Comparison of ENCODE assay signal across 23 mouse cellular contexts in genomic region chr5:99258003-99258500, GRCm38 (mm10).
"Had no signal": no experiment of that assay in that cellular context is flagged by ENCODE, and none has a peak within 500 bp of the region (broad histone marks: within the 10 kb centered on the region; RNA-seq: fewer than 3 reads in every experiment).

No protein-coding gene starts in this region.

- H3K4me2 ChIP-seq: kidney, embryonic 15.5 days; limb, embryonic 12.5 days; limb, embryonic 15.5 days; liver, embryonic 11.5 days; lung, embryonic 14.5 days; midbrain, embryonic 12.5 days; midbrain, embryonic 15.5 days; neural tube, embryonic 12.5 days; neural tube, embryonic 15.5 days had no signal

- H3K9ac ChIP-seq: kidney, embryonic 15.5 days; limb, embryonic 12.5 days; limb, embryonic 15.5 days; liver, embryonic 14.5 days; liver, postnatal 0 days; lung, embryonic 14.5 days; midbrain, embryonic 12.5 days; midbrain, embryonic 15.5 days; neural tube, embryonic 12.5 days; neural tube, embryonic 15.5 days had no signal

- H3K9me3 ChIP-seq: kidney, embryonic 15.5 days; limb, embryonic 12.5 days; limb, embryonic 15.5 days; midbrain, embryonic 12.5 days; midbrain, embryonic 15.5 days; neural tube, embryonic 12.5 days; neural tube, embryonic 15.5 days had no signal

- H3K4me3 ChIP-seq: kidney, embryonic 15.5 days; limb, embryonic 12.5 days; limb, embryonic 15.5 days; midbrain, embryonic 12.5 days; midbrain, embryonic 15.5 days; neural tube, embryonic 12.5 days; neural tube, embryonic 15.5 days had no signal

- DNase-seq: kidney, adult 8-10 months; kidney, postnatal 36 days; left cerebral cortex, postnatal 4 days; liver, postnatal 0 days; lung, embryonic 14.5 days; right cerebral cortex, adult 18-20 months; right cerebral cortex, postnatal 14 days; right cerebral cortex, postnatal 4 days; thymus, adult 18-20 months; thymus, postnatal 14 days; thymus, postnatal 4 days had no signal

- H3K36me3 ChIP-seq: kidney, embryonic 15.5 days; limb, embryonic 12.5 days; limb, embryonic 15.5 days; midbrain, embryonic 12.5 days; midbrain, embryonic 15.5 days; neural tube, embryonic 12.5 days; neural tube, embryonic 15.5 days had no signal

- ATAC-seq: liver, postnatal 0 days; lung, postnatal 0 days; midbrain, embryonic 15.5 days had no signal

- H3K27ac ChIP-seq: kidney, embryonic 15.5 days; limb, embryonic 12.5 days; limb, embryonic 15.5 days; liver, embryonic 14.5 days; macrophage; midbrain, embryonic 12.5 days; midbrain, embryonic 15.5 days; neural tube, embryonic 12.5 days; neural tube, embryonic 15.5 days; stomach, postnatal 0 days had no signal

- H3K27me3 ChIP-seq: kidney, embryonic 15.5 days; limb, embryonic 12.5 days; limb, embryonic 15.5 days had no signal

- H3K4me1 ChIP-seq: limb, embryonic 15.5 days; neural tube, embryonic 12.5 days had no signal
